Mouse (Mus musculus) thymus, postnatal 10 days (tissue): ENCODE results near the gene Fcmr.
A peak's percentile ranks its signal among the peaks of the same experiment; 100 is the strongest.

Experiments
- DNase-seq, 2 experiments: peaks; one replicate each; pipeline ENCODE4 v3.0.0; 2021; ENCODE audit warnings: low spot score in 2 of 2

Gene Fcmr

GRCm38 (mm10) chr1:130857456-130857855 lies 8.0 kb upstream of the Fcmr start:
- DNase-seq = no peak

- DNase-seq = peak; percentile 23 to 33
Measured at GRCm38 (mm10) chr1:130864238-130864637, 1.2 kb upstream of the Fcmr start.

- no peak for DNase-seq
Measured at GRCm38 (mm10) chr1:130864741-130865140, 728 bp upstream of the Fcmr start.

GRCm38 (mm10) chr1:130872912-130873311 lies 7.4 kb downstream of the Fcmr start:
- DNase-seq = no peak

GRCm38 (mm10) chr1:130875139-130875538 lies 9.7 kb downstream of the Fcmr start:
- peak in 1 of 2 experiments; percentile 28 for DNase-seq

GRCm38 (mm10) chr1:130875910-130876309 lies 10.4 kb downstream of the Fcmr start:
- DNase-seq = no peak

GRCm38 (mm10) chr1:130876931-130877509 lies 11.6 kb downstream of the Fcmr start:
- peak; percentile 16 to 75 for DNase-seq

- DNase-seq = peak; percentile 5 to 35
Measured at GRCm38 (mm10) chr1:130877889-130878614, 12.6 kb downstream of the Fcmr start.

GRCm38 (mm10) chr1:130879927-130880326 lies 14.5 kb downstream of the Fcmr start:
- no peak for DNase-seq

GRCm38 (mm10) chr1:130883146-130883545 lies 17.7 kb downstream of the Fcmr start:
- no peak for DNase-seq

GRCm38 (mm10) chr1:130887354-130887753 lies 21.9 kb downstream of the Fcmr start, which contains the start of gene Il24:
Gene Il24 (minus strand): TSS chr1:130887454.
- DNase-seq = no peak

GRCm38 (mm10) chr1:130892446-130892845 lies 27.0 kb downstream of the Fcmr start:
- no peak for DNase-seq

GRCm38 (mm10) chr1:130893329-130894040 lies 28.0 kb downstream of the Fcmr start:
- DNase-seq = no peak

GRCm38 (mm10) chr1:130894468-130894867 lies 29.0 kb downstream of the Fcmr start:
- no peak for DNase-seq

GRCm38 (mm10) chr1:130902505-130902904 lies 37.0 kb downstream of the Fcmr start:
- DNase-seq = no peak

- no peak for DNase-seq
Measured at GRCm38 (mm10) chr1:130911401-130912010, 46.0 kb downstream of the Fcmr start, which contains the start of gene Il20. Gene Il20 (minus strand): TSS chr1:130911451.

GRCm38 (mm10) chr1:130918323-130918980 lies 53.0 kb downstream of the Fcmr start:
- DNase-seq = no peak

GRCm38 (mm10) chr1:130926484-130926883 lies 61.0 kb downstream of the Fcmr start:
- peak; percentile 13 to 36 for DNase-seq
